Mouse (Mus musculus): ENCODE results near the gene Hacd3. TPM values are rescaled to one million over a fixed set of nuclear protein-coding genes. Genes with fewer than 3 reads are reported as not detected.

The Hacd3 gene
- polyA plus RNA-seq, 1 experiment: 152 TPM

DNA sequence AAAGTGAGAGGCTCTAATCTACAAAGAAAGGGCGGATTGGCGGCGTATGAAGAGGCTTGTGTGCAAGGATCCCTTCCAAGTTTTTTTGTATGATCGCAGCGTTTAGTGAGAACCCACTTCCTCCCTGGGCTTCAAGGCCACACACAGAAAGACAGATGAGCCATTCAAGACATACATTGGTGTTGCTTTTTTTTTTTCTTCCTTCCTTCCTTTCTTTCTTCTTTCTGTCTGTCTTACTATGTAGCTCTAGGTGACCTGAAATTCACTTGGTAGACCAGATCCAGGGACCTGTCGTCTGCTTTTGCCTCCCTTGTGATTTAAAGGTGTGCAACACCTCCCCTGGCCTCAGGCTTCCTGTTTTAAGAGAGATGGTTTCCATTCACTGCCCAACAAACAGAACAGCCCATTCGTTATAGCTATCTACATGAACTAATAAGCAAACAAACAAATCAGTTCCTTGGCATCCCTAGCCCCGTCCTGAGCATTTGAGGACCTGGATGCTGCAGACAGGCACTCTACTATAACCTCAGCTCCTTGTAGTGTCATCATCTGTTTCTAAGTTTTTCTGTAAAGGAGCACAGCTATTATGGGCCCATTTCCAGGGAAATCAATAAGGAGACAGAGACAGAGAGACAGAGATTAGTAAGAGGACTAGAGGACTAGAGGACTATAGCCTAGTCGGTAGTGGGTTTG, 540 bp upstream of the Hacd3 start:
- 23% methylated on average over 9 of the region's 9 CpGs for WGBS
- TF ChIP-seq CTCF (IDR thresholded peaks at IDR 0.05; ENCODE audit: borderline replicate concordance, insufficient read depth, low read depth, low read length) (no peak), POLR2A (IDR thresholded peaks at IDR 0.05; ENCODE audit: borderline replicate concordance, insufficient read depth, low read length) (no peak)
- Histone ChIP-seq H3K27ac (ENCODE audit: insufficient read depth, low read length) (peak overlapping the region; percentile 85), H3K27me3 (ENCODE audit: control insufficient read depth, insufficient read depth, low read length) (no peaks in the 10 kb centered on the region), H3K4me3 (replicated peaks; ENCODE audit: insufficient read depth, low read depth, low read length) (peak overlapping the region; percentile 96), H3K4me1 (ENCODE audit: control insufficient read depth, insufficient read depth, low read length) (peaks cover 13% of the 10 kb centered on the region)
- no peak for DNase-seq

- H3K4me1 ChIP-seq (ENCODE audit: control insufficient read depth, insufficient read depth, low read length): peaks cover 14% of the 10 kb centered on the region
- H3K27me3 ChIP-seq (ENCODE audit: control insufficient read depth, insufficient read depth, low read length): no peaks in the 10 kb centered on the region
- peak overlapping the region; percentile 96 for H3K4me3 ChIP-seq (replicated peaks; ENCODE audit: insufficient read depth, low read depth, low read length)
- H3K27ac ChIP-seq (ENCODE audit: insufficient read depth, low read length): no peak overlapping the region
- DNase-seq: no peak
- 58% methylated on average over 4 of the region's 4 CpGs for WGBS
- TF ChIP-seq POLR2A (IDR thresholded peaks at IDR 0.05; ENCODE audit: borderline replicate concordance, insufficient read depth, low read length) (no peak), CTCF (IDR thresholded peaks at IDR 0.05; ENCODE audit: borderline replicate concordance, insufficient read depth, low read depth, low read length) (no peak)
These were observed 1.4 kb downstream of the Hacd3 start for GRCm38 (mm10) chr9:65020128-65020527.

- 45% methylated on average over 3 of the region's 3 CpGs for WGBS
- no peak overlapping the region for H3K27ac ChIP-seq (ENCODE audit: insufficient read depth, low read length)
- DNase-seq: no peak
- peak overlapping the region; percentile 25 for H3K4me3 ChIP-seq (replicated peaks; ENCODE audit: insufficient read depth, low read depth, low read length)
- no peaks in the 10 kb centered on the region for H3K27me3 ChIP-seq (ENCODE audit: control insufficient read depth, insufficient read depth, low read length)
- TF ChIP-seq POLR2A (IDR thresholded peaks at IDR 0.05; ENCODE audit: borderline replicate concordance, insufficient read depth, low read length): no peak
- no peak for TF ChIP-seq CTCF (IDR thresholded peaks at IDR 0.05; ENCODE audit: borderline replicate concordance, insufficient read depth, low read depth, low read length)
- peaks cover 17% of the 10 kb centered on the region for H3K4me1 ChIP-seq (ENCODE audit: control insufficient read depth, insufficient read depth, low read length)
These were observed 2.3 kb downstream of the Hacd3 start for GRCm38 (mm10) chr9:65019146-65019545.

GRCm38 (mm10) chr9:65018588-65019121, 2.8 kb downstream of the Hacd3 start:
- DNase-seq: no peak
- 42% methylated on average over 3 of the region's 3 CpGs for WGBS
- no peak for TF ChIP-seq POLR2A (IDR thresholded peaks at IDR 0.05; ENCODE audit: borderline replicate concordance, insufficient read depth, low read length)
- TF ChIP-seq CTCF (IDR thresholded peaks at IDR 0.05; ENCODE audit: borderline replicate concordance, insufficient read depth, low read depth, low read length): no peak
- peaks cover 17% of the 10 kb centered on the region for H3K4me1 ChIP-seq (ENCODE audit: control insufficient read depth, insufficient read depth, low read length)
- no peak overlapping the region for H3K27ac ChIP-seq (ENCODE audit: insufficient read depth, low read length)
- peak overlapping the region; percentile 25 for H3K4me3 ChIP-seq (replicated peaks; ENCODE audit: insufficient read depth, low read depth, low read length)
- no peaks in the 10 kb centered on the region for H3K27me3 ChIP-seq (ENCODE audit: control insufficient read depth, insufficient read depth, low read length)

DNA sequence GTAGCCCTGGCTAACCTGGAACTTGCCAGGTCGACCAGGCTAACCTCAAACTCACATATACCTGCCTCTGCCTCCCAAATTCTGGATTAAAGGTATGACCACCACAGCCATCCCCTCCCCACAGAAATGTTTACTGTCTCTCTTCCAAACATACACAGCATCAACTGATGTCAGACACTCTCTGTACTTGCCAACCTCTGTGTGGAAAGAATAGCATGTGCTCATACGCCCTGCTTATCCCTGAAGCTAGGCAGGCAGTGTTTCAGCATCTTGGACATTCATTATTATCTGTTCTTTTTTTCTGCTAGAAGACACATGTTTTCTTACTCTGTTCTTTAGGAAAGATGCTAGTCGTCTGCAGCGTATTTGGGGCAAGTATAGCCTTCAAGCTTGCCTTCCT, 3.6 kb downstream of the Hacd3 start:
- DNase-seq: no peak
- whole genome bisulfite sequencing: 70% methylated on average over 4 of the region's 4 CpGs
- Histone ChIP-seq H3K4me3 (replicated peaks; ENCODE audit: insufficient read depth, low read depth, low read length) (no peak overlapping the region), H3K4me1 (ENCODE audit: control insufficient read depth, insufficient read depth, low read length) (peaks cover 19% of the 10 kb centered on the region), H3K27ac (ENCODE audit: insufficient read depth, low read length) (no peak overlapping the region), H3K27me3 (ENCODE audit: control insufficient read depth, insufficient read depth, low read length) (no peaks in the 10 kb centered on the region)
- no peak for TF ChIP-seq POLR2A (IDR thresholded peaks at IDR 0.05; ENCODE audit: borderline replicate concordance, insufficient read depth, low read length)
- TF ChIP-seq CTCF (IDR thresholded peaks at IDR 0.05; ENCODE audit: borderline replicate concordance, insufficient read depth, low read depth, low read length): no peak

DNA sequence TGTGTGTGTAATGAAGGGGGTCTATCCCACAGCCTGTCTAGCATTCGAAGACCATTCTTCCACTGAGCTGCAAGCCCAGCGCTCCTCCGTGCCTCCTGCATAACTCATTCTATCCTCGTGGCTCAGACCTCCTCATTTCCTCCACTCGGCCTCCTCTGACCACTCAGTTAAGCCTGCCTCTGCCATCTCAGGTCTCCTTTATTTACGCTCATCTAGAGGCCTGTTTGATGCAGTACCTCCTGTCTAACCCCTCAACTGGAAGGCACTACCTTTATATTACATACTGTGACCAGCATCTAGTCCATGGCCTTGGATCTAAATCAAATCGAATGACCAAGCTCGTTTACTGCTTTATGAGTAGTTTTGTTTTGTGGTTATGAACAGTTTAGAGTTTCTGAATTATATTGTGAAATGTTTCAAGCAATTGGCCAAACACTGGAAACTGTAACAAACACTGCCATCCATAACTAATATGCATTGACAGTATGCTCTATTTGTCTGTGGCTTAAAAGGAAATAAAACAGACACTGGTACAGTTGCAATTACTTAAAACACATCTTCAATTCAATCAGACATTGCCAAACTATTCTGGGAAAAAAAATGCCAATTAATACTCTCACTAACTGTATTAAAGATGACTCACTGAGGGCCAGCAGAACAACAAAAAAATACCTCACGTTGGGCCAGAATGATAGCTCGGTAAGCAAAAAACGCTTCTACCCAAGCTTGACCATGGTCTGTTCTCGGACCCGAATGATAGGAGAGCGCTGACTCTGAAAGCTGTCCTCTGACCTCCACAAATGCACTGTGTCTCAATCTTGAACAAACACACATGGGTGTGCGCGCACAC, 4.3 kb downstream of the Hacd3 start:
- Histone ChIP-seq H3K27me3 (ENCODE audit: control insufficient read depth, insufficient read depth, low read length) (no peaks in the 10 kb centered on the region), H3K27ac (ENCODE audit: insufficient read depth, low read length) (no peak overlapping the region), H3K4me3 (replicated peaks; ENCODE audit: insufficient read depth, low read depth, low read length) (no peak overlapping the region), H3K4me1 (ENCODE audit: control insufficient read depth, insufficient read depth, low read length) (peaks cover 19% of the 10 kb centered on the region)
- TF ChIP-seq POLR2A (IDR thresholded peaks at IDR 0.05; ENCODE audit: borderline replicate concordance, insufficient read depth, low read length) (no peak), CTCF (IDR thresholded peaks at IDR 0.05; ENCODE audit: borderline replicate concordance, insufficient read depth, low read depth, low read length) (no peak)
- DNase-seq: no peak
- 58% methylated on average over 16 of the region's 16 CpGs for WGBS

DNA sequence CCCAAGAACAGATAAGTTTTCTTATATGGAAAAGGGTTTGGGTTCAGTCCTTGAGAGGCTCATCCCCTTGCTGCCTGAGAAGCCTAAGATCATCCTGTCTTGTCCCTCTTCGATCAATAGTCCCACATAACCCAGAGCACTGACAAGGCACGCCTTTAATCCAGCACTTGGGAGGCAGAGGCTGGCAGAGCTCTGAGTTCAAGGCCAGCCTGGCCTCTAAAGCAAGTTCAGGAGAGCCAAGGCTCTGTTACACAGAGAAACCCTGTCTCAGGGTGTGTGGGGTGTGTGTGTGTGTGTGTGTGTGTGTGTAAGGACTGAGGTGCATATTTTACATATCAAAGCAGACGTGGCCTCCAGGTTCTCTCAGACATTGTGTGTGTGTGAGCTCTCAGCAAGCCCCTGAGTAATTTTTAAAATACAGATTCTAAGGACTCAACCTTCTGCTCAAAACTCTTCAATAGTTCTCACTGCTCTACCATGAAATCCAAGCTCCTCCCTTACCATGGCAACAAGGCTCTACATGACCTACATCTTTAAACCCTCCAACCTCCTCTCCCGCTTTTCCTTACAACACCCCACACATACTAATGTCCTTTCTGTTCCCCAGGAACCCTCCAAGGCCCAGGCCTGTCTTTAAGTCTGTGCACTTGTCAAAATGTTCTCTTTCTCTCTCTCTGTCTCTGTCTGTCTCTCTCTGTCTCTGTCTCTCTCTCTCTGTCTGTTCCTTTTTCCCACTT, 5.1 kb downstream of the Hacd3 start:
- Histone ChIP-seq H3K27ac (ENCODE audit: insufficient read depth, low read length) (no peak overlapping the region), H3K27me3 (ENCODE audit: control insufficient read depth, insufficient read depth, low read length) (no peaks in the 10 kb centered on the region), H3K4me3 (replicated peaks; ENCODE audit: insufficient read depth, low read depth, low read length) (no peak overlapping the region), H3K4me1 (ENCODE audit: control insufficient read depth, insufficient read depth, low read length) (peaks cover 19% of the 10 kb centered on the region)
- DNase-seq: no peak
- WGBS: 61% methylated on average over 4 of the region's 4 CpGs
- TF ChIP-seq POLR2A (IDR thresholded peaks at IDR 0.05; ENCODE audit: borderline replicate concordance, insufficient read depth, low read length) (no peak), CTCF (IDR thresholded peaks at IDR 0.05; ENCODE audit: borderline replicate concordance, insufficient read depth, low read depth, low read length) (no peak)

All from cerebellum, adult 2 months (tissue).